Mouse (Mus musculus) lung, adult 2 months (tissue): Measurements from ENCODE around the gene Jarid2.

Source experiments
- CTCF ChIP-seq: fragments of 200-500 bp; IDR thresholded peaks from 2 replicates; pipeline ENCODE4 v1.5.1; 2011; ENCODE audit warnings: mild to moderate bottlenecking, low read length, control low read depth; ENCODE audit not compliant: insufficient read depth
- POLR2A ChIP-seq: fragments of 200-500 bp; IDR thresholded peaks from 2 replicates; pipeline ENCODE4 v1.6.1; 2011; ENCODE audit warnings: low read depth, mild to moderate bottlenecking, control low read depth, low read length, borderline replicate concordance; ENCODE audit errors: extremely low read depth

- TF ChIP-seq CTCF (no peak), POLR2A (no peak)
These were observed 178.4 kb downstream of the Jarid2 start for GRCm38 (mm10) chr13:44907702-44908101.
